Comparison of ENCODE assay signal across 15 mouse cellular contexts in the genomic region with DNA sequence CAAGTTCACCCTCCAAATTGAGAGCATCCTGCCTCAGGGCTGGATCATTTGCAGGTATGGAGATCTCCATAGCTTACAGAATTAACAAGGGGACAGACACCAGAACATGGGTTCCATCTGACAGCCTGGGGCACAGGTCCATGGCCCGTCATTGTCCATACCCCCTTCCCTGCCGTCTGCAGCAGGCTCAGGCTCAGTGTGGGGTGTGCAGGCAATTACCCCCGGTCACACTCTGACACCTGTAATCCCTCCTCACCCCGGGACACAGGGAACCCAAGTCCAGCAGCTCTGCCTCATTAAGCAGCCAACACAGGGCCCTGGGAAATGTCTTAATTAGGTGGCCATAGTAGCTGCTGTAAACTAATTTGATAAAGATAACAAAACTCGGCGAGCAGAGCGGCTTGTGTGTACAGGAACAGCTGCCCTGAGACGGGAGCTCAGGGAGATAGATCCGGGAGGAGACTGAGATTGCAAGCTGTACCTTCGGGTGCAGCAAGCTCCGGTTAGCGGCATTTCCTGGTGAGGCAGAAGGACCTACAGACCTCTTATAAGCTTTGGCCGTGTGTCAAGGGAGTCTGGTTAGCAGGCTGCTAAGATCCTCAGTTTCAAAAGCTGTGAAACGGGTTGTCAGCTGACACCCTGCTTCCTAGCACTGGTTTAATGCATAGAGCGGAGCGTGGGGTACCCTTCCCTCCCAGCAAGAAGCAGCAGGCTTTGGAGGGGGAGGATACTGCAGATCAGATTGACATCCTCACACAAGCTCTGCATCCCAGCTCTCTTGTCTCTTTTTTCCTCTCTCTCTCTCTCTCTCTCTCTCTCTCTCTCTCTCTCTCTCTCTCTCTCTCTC.
DNase-seq lines count a peak whose midpoint lies in the region; ATAC-seq lines count a peak whose summit lies in the region.
"Had no signal": no experiment of that assay in that cellular context is flagged by ENCODE, and none has a peak within 500 bp of the region (broad histone marks: within the 10 kb centered on the region; RNA-seq: fewer than 3 reads in every experiment).

No protein-coding gene starts in this region.

- H3K4me1 ChIP-seq in hindbrain, embryonic 15.5 days (replicated peaks): peaks cover 15% of the 10 kb centered on the region
- H3K4me1 ChIP-seq: limb, embryonic 13.5 days; megakaryocyte, embryonic 14.5 days had no signal

- ATAC-seq in hindbrain, embryonic 15.5 days (ENCODE audit: low FRiP score, low read depth): 0 out of 2 replicates have a peak, but pooled peaks have one; percentile 25
- ATAC-seq: inflammation-experienced regulatory T-cells, adult 6 months had no signal

- no peak overlapping the region for H3K4me2 ChIP-seq in hindbrain, embryonic 15.5 days
- H3K4me2 ChIP-seq: limb, embryonic 13.5 days had no signal

- 0 out of 2 replicates have a peak overlapping the region, but pooled peaks have one; percentile 8 for H3K27ac ChIP-seq in hindbrain, embryonic 15.5 days (replicated peaks)
- H3K27ac ChIP-seq: limb, embryonic 13.5 days had no signal

- H3K9ac ChIP-seq in hindbrain, embryonic 15.5 days: no peak overlapping the region
- H3K9ac ChIP-seq: limb, embryonic 13.5 days had no signal

- peak; percentile 17 for DNase-seq in embryo, embryonic 11 days
- no peak for DNase-seq in embryo, embryonic 10 days (ENCODE audit: low spot score)
- peak; percentile 19 to 48 for DNase-seq in layer of hippocampus, adult 18-20 months (ENCODE audit: low spot score in 2 of 2)
- DNase-seq in layer of hippocampus, adult 9-10 months (ENCODE audit: low spot score): no peak
- peak; percentile 67 for DNase-seq in brain, adult 2 months (ENCODE audit: low read depth, low spot score)
- no peak for DNase-seq in adrenal gland, postnatal 36 days
- DNase-seq in ovary, postnatal 36 days (ENCODE audit: low spot score): no peak
- DNase-seq: adrenal gland, postnatal 25 days; cerebellum, adult 11 months; lung, adult 18-20 months; thymus, adult 18-20 months had no signal

- H3K4me3 ChIP-seq in hindbrain, embryonic 15.5 days: no peak overlapping the region
- H3K4me3 ChIP-seq: limb, embryonic 13.5 days; megakaryocyte, embryonic 14.5 days had no signal

- H3K9me3 ChIP-seq in hindbrain, embryonic 15.5 days: no peaks in the 10 kb centered on the region
- H3K9me3 ChIP-seq: limb, embryonic 13.5 days had no signal

- 29% methylated on average over 16 of the region's 16 CpGs for WGBS in hindbrain, embryonic 15.5 days

- H3K27me3 ChIP-seq in hindbrain, embryonic 15.5 days: no peaks in the 10 kb centered on the region

- no peaks in the 10 kb centered on the region for H3K36me3 ChIP-seq in hindbrain, embryonic 15.5 days
- H3K36me3 ChIP-seq: limb, embryonic 13.5 days had no signal

Comparison
In these comparisons a context has a peak if more than half of its experiments do, and no peak if none do; other contexts are left out.
1. DNase-seq: peak in embryo, embryonic 11 days (single experiment), layer of hippocampus, adult 18-20 months (2 of 2) and brain, adult 2 months (single experiment); none in embryo, embryonic 10 days (single experiment), layer of hippocampus, adult 9-10 months (single experiment), adrenal gland, postnatal 36 days (0 of 2) and ovary, postnatal 36 days (single experiment).